Mouse (Mus musculus): ENCODE data around the gene Izumo1r.

Izumo1r gene

DNA sequence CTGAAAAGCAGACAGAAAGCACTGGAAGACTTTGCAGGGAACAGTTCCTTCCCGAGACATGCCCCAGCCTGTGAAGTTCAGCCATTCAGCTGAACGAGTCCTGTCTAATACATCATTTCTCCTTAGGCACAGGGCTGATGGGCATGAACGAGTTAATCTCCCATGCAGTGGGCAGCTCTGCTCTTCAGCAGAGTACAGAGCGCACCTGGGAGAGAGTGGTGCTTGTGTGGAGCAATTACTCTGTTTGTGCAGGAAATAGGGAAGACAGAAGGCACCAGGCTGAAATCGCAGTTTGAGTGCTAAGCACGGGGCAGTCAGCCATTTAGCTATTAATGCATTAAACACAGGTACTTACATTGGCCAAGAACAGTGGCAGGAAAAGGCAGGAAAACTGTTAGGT, 15.1 kb downstream of the Izumo1r start:
- no peak for TF ChIP-seq GATA4 (IDR thresholded peaks at IDR 0.05; ENCODE audit: insufficient replicate concordance, low read length)

GRCm38 (mm10) chr9:14887787-14888382, 15.9 kb downstream of the Izumo1r start:
- TF ChIP-seq GATA4 (IDR thresholded peaks at IDR 0.05; ENCODE audit: insufficient replicate concordance, low read length) = no peak

GRCm38 (mm10) chr9:14885954-14886353, 17.8 kb downstream of the Izumo1r start:
- TF ChIP-seq GATA4 (IDR thresholded peaks at IDR 0.05; ENCODE audit: insufficient replicate concordance, low read length) = no peak

DNA sequence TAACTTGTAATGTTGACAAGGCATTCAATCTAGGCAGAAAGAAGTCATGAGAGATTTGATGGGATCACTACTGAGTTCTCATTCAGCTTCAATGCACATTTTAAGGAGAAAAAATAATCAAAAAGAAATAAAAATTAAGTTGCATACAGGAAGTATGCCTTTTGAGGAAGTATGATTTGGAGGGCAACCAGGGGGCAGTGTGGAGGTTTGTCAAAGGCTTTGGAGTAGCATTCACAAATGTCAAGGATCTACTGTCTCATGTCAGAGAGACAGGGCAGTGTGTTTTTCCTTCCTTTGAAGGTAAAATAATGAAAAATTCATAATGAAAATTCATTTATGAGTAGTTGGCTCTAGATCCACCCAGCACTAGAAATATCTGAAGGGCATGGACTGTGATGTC, 18.6 kb downstream of the Izumo1r start:
- no peak for TF ChIP-seq GATA4 (IDR thresholded peaks at IDR 0.05; ENCODE audit: insufficient replicate concordance, low read length)

GRCm38 (mm10) chr9:14884641-14885040, 19.1 kb downstream of the Izumo1r start:
- no peak for TF ChIP-seq GATA4 (IDR thresholded peaks at IDR 0.05; ENCODE audit: insufficient replicate concordance, low read length)

DNA sequence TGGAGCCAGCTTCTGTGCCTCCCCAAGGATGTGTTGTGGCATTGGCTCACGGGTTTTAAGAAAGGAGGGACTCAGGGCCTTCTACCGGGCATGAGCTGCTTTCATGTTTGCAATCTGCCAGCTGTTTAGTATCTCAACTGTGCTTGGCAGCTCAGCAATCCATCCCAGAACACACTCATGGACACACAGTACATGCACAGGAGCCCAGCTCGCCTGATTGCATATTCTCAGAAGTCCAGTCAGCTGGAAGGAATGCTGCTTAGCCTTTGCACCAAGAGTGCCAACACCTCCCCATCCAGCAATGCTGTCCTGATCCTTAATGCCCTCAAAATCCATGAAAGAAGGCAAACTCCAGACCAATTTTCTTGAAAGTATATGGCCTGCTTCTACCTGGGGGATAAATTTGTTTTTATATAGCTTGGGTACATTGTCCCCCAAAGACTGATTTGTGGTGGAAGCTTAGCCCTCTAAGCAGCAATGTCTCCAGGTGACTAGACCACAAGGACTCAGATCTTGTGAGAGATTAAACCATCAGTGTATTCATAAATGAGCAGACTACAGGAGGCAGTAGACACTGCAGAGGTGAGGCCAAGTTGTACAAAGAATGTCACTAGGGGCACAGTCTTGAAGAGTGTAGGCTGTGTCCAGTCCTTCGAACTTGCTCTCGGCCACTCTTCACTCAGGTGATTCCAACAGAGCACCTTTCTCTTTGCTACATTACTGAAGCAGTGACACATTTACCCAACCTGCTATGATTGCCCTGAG, 27.8 kb downstream of the Izumo1r start:
- no peak for TF ChIP-seq GATA4 (IDR thresholded peaks at IDR 0.05; ENCODE audit: insufficient replicate concordance, low read length)

GRCm38 (mm10) chr9:14872181-14872930, 31.4 kb downstream of the Izumo1r start:
- no peak for TF ChIP-seq GATA4 (IDR thresholded peaks at IDR 0.05; ENCODE audit: insufficient replicate concordance, low read length)

GRCm38 (mm10) chr9:14871536-14871935, 32.2 kb downstream of the Izumo1r start:
- no peak for TF ChIP-seq GATA4 (IDR thresholded peaks at IDR 0.05; ENCODE audit: insufficient replicate concordance, low read length)

- TF ChIP-seq GATA4 (IDR thresholded peaks at IDR 0.05; ENCODE audit: insufficient replicate concordance, low read length) = no peak
These were observed 32.9 kb downstream of the Izumo1r start for GRCm38 (mm10) chr9:14870802-14871201.

DNA sequence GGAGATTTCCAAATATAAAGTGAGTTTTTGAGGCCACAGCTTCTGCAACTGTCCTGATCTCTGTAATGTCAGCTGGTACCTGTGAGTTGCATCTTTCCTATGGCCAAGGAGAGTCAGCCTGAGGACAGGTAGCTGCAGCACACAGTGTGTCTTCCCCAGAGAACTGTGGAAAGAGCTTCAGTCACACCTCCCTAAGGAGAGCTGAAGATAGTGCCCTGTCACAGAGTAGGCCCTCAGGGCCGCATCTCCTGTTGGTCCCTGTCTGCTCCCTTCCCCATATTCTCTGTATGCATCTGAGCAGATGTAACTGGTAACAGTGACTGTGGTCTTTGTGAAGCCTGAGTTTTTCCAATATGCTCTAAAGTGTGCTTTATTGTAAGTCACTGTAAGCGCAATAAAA, 33.4 kb downstream of the Izumo1r start:
- no peak for TF ChIP-seq GATA4 (IDR thresholded peaks at IDR 0.05; ENCODE audit: insufficient replicate concordance, low read length)

DNA sequence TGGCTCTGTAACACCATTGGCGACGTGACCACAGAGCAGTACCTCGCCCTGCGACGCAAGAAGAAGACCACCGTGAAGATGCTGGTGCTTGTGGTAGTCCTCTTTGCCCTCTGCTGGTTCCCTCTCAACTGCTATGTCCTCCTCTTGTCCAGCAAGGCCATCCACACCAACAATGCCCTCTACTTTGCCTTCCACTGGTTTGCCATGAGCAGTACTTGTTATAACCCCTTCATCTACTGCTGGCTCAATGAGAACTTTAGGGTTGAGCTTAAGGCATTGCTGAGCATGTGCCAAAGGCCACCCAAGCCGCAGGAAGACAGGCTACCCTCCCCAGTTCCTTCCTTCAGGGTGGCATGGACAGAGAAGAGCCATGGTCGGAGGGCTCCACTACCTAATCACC, 35.4 kb downstream of the Izumo1r start:
- no peak for TF ChIP-seq GATA4 (IDR thresholded peaks at IDR 0.05; ENCODE audit: insufficient replicate concordance, low read length)

GRCm38 (mm10) chr9:14866957-14867356, 36.8 kb downstream of the Izumo1r start:
- no peak for TF ChIP-seq GATA4 (IDR thresholded peaks at IDR 0.05; ENCODE audit: insufficient replicate concordance, low read length)

- no peak for TF ChIP-seq GATA4 (IDR thresholded peaks at IDR 0.05; ENCODE audit: insufficient replicate concordance, low read length)
These were observed 39.0 kb downstream of the Izumo1r start for GRCm38 (mm10) chr9:14864726-14865125.

GRCm38 (mm10) chr9:14863126-14863525, 40.6 kb downstream of the Izumo1r start:
- no peak for TF ChIP-seq GATA4 (IDR thresholded peaks at IDR 0.05; ENCODE audit: insufficient replicate concordance, low read length)

- TF ChIP-seq GATA4 (IDR thresholded peaks at IDR 0.05; ENCODE audit: insufficient replicate concordance, low read length) = no peak
These were observed 43.7 kb downstream of the Izumo1r start, which contains the start of gene Gpr83 for GRCm38 (mm10) chr9:14859868-14860639. Gene Gpr83, plus strand, starts transcription at chr9:14860210.
